In the genomic region with DNA sequence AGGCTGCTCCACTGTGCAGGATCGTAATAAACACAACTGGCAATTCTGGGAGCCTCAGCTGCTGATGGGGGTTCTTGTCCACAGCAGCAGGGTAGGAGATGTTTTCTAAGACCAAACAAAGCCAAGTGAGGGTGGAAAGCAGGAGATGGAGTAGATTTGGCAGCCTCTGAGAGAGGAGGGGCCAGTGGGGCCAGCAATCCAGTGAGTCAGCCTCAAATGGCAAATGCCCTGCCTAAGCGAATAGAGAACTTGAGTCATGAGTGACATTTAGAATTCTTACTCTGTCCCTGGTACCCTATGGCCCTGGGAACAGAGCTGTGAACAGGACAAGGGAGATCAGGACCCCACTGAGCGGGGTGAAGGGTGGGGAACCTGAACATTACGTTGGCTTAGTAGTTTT, we compare ENCODE assay signal across 26 mouse cellular contexts. TPM values are rescaled to one million over a fixed set of nuclear protein-coding genes. Genes with fewer than 3 reads are reported as not detected.
A peak's percentile ranks its signal among the peaks of the same experiment; 100 is the strongest.
DNase-seq lines count a peak whose midpoint lies in the region; ATAC-seq and TF ChIP-seq lines count a peak whose summit lies in the region.
"Had no signal": no experiment of that assay in that cellular context is flagged by ENCODE, and none has a peak within 500 bp of the region (broad histone marks: within the 10 kb centered on the region; RNA-seq: fewer than 3 reads in every experiment).

No protein-coding gene starts in this region.

- no peaks in the 10 kb centered on the region for H3K27me3 ChIP-seq in midbrain, embryonic 11.5 days (ENCODE audit: control insufficient read depth, insufficient read depth, low read length)
- no peaks in the 10 kb centered on the region for H3K27me3 ChIP-seq in midbrain, embryonic 10.5 days (ENCODE audit: low read depth, poor library complexity, severe bottlenecking)
- no peaks in the 10 kb centered on the region for H3K27me3 ChIP-seq in hindbrain, postnatal 0 days (ENCODE audit: insufficient read depth, low read length)

- H3K9me3 ChIP-seq in midbrain, embryonic 11.5 days (ENCODE audit: control insufficient read depth, low read length) = no peaks in the 10 kb centered on the region
- no peaks in the 10 kb centered on the region for H3K9me3 ChIP-seq in midbrain, embryonic 10.5 days (replicated peaks)
- H3K9me3 ChIP-seq in hindbrain, postnatal 0 days (ENCODE audit: low read length) = no peaks in the 10 kb centered on the region

- H3K36me3 ChIP-seq in midbrain, embryonic 11.5 days (ENCODE audit: control insufficient read depth, insufficient read depth, low read length) = no peaks in the 10 kb centered on the region
- no peaks in the 10 kb centered on the region for H3K36me3 ChIP-seq in midbrain, embryonic 10.5 days
- no peaks in the 10 kb centered on the region for H3K36me3 ChIP-seq in hindbrain, postnatal 0 days (ENCODE audit: insufficient read depth, low read length)

- no peak for TF ChIP-seq CTCF in hindbrain, postnatal 0 days (IDR thresholded peaks at IDR 0.05; ENCODE audit: low read depth)

- no peak overlapping the region for H3K4me2 ChIP-seq in midbrain, embryonic 11.5 days
- H3K4me2 ChIP-seq in hindbrain, postnatal 0 days (ENCODE audit: low read depth, low read length) = no peak overlapping the region

- 81% methylated on average over 4 of the region's 4 CpGs for WGBS in midbrain, embryonic 11.5 days
- 83% methylated on average over 4 of the region's 4 CpGs for WGBS in midbrain, embryonic 10.5 days
- 80% methylated on average over 4 of the region's 4 CpGs for WGBS in hindbrain, postnatal 0 days

- no peaks in the 10 kb centered on the region for H3K4me1 ChIP-seq in midbrain, embryonic 11.5 days (ENCODE audit: control insufficient read depth, insufficient read depth, low read length)
- H3K4me1 ChIP-seq in midbrain, embryonic 10.5 days = 0 out of 2 replicates have a peak, but pooled peaks cover 2% of the 10 kb centered on the region
- no peaks in the 10 kb centered on the region for H3K4me1 ChIP-seq in hindbrain, postnatal 0 days (ENCODE audit: insufficient read depth, low read length)

- DNase-seq in midbrain, embryonic 11.5 days (ENCODE audit: low spot score, missing footprints) = peak; percentile 39
- DNase-seq in midbrain, embryonic 10.5 days (ENCODE audit: low spot score) = no peak
- peak; percentile 30 for DNase-seq in Muller cell, postnatal 12 days (ENCODE audit: inconsistent ontology term)
- DNase-seq in adrenal gland, postnatal 25 days = peak; percentile 36
- DNase-seq in spleen, adult 18-20 months = no peak
- no peak for DNase-seq in hindbrain, postnatal 0 days (ENCODE audit: low spot score)
- DNase-seq: cerebellum, adult 11 months; cerebellum, postnatal 14 days; gastrocnemius, adult 2 months; heart, adult 2 months; heart, postnatal 36 days; layer of hippocampus, postnatal 36 days; retina, postnatal 1 day; right cerebral cortex, postnatal 4 days had no signal

- H3K27ac ChIP-seq in midbrain, embryonic 11.5 days (ENCODE audit: low read depth, low read length) = no peak overlapping the region
- H3K27ac ChIP-seq in midbrain, embryonic 10.5 days (replicated peaks) = no peak overlapping the region
- no peak overlapping the region for H3K27ac ChIP-seq in hindbrain, postnatal 0 days
- H3K27ac ChIP-seq: gastrocnemius, adult 2 months; heart, adult 2 months had no signal

- ATAC-seq in midbrain, embryonic 11.5 days (ENCODE audit: low FRiP score) = no peak
- ATAC-seq in megakaryocyte progenitor cell, adult 5-6 weeks (replicated peaks; ENCODE audit: poor library complexity) = peak; percentile 9; the same call in 1 of the 2 replicates
- no peak for ATAC-seq in hindbrain, postnatal 0 days
- ATAC-seq: hindbrain, embryonic 16.5 days; intestine, postnatal 0 days; lung, postnatal 0 days had no signal

- H3K4me3 ChIP-seq in midbrain, embryonic 11.5 days (ENCODE audit: low read depth, low read length) = no peak overlapping the region
- H3K4me3 ChIP-seq in midbrain, embryonic 10.5 days = no peak overlapping the region
- no peak overlapping the region for H3K4me3 ChIP-seq in hindbrain, postnatal 0 days (ENCODE audit: low read length)
- H3K4me3 ChIP-seq: gastrocnemius, adult 2 months; heart, adult 2 months had no signal

- no peak overlapping the region for H3K9ac ChIP-seq in midbrain, embryonic 11.5 days (ENCODE audit: low read length)
- H3K9ac ChIP-seq in hindbrain, postnatal 0 days (replicated peaks; ENCODE audit: low read length) = no peak overlapping the region

RNA-seq across cellular contexts. Expression of gene Slc18a2, which starts 12.6 kb away (rescaled TPM):
- 16.0 and 19.0 TPM in 2 replicates for polyA plus RNA-seq in midbrain, embryonic 11.5 days (2014; fragmentation: Nextera tagmentation; extraction: Ambion mirVana)
- 12.4 and 15.4 TPM in 2 replicates for polyA plus RNA-seq in midbrain, embryonic 10.5 days (2016; fragmentation: Nextera tagmentation; extraction: Ambion mirVana)
- 13.0 and 15.0 TPM in 2 replicates for total RNA-seq in adrenal gland, postnatal 25 days (2021)
- total RNA-seq in megakaryocyte progenitor cell, adult 5-6 weeks (2015) = 4.6 and 9.5 TPM in 2 replicates
- 2.2 and 3.8 TPM in 2 replicates for total RNA-seq in megakaryocyte progenitor cell, adult 5-6 weeks (2017)
- total RNA-seq in hindbrain, postnatal 0 days (2014; rRNA removed) = 11.4 and 13.7 TPM in 2 replicates
- 21.3 and 21.7 TPM in 2 replicates for polyA plus RNA-seq in hindbrain, postnatal 0 days (2015; fragmentation: Nextera tagmentation; extraction: Ambion mirVana)

RNA-seq across cellular contexts. Expression of gene Kcnk18, which starts 29.1 kb away (rescaled TPM):
- polyA plus RNA-seq in midbrain, embryonic 11.5 days (2014; fragmentation: Nextera tagmentation; extraction: Ambion mirVana) = not detected in 2 replicates
- not detected in 2 replicates for polyA plus RNA-seq in midbrain, embryonic 10.5 days (2016; fragmentation: Nextera tagmentation; extraction: Ambion mirVana)
- total RNA-seq in adrenal gland, postnatal 25 days (2021) = not detected in 2 replicates
- total RNA-seq in megakaryocyte progenitor cell, adult 5-6 weeks (2015) = not detected in 2 replicates
- total RNA-seq in megakaryocyte progenitor cell, adult 5-6 weeks (2017) = not detected in 2 replicates
- total RNA-seq in hindbrain, postnatal 0 days (2014; rRNA removed) = not detected in 2 replicates
- polyA plus RNA-seq in hindbrain, postnatal 0 days (2015; fragmentation: Nextera tagmentation; extraction: Ambion mirVana) = 0.05 TPM in 1 of 2 replicates, not detected in the other
- total RNA-seq: gastrocnemius, adult 2 months; heart, adult 2 months; heart, postnatal 36 days; layer of hippocampus, postnatal 36 days; left cerebral cortex, postnatal 25 days had no signal
- polyA plus RNA-seq: C2C12; forebrain, embryonic 11.5 days; heart, adult 2 months; heart, embryonic 14.5 days; intestine, postnatal 0 days; kidney, embryonic 16.5 days; limb, embryonic 14.5 days; liver, embryonic 16.5 days; lung, postnatal 0 days; urinary bladder, adult 2 months had no signal

Comparison
In these comparisons a context has a peak if more than half of its experiments do, and no peak if none do; other contexts are left out.
1. DNase-seq: peak in midbrain, embryonic 11.5 days (single experiment), Muller cell, postnatal 12 days (single experiment) and adrenal gland, postnatal 25 days (single experiment); none in midbrain, embryonic 10.5 days (single experiment), spleen, adult 18-20 months (0 of 2) and hindbrain, postnatal 0 days (single experiment).